Mouse (Mus musculus) embryonic facial prominence, embryonic 15.5 days (tissue): ENCODE data around the gene Polr1c. TPM values are rescaled to one million over a fixed set of nuclear protein-coding genes. Genes with fewer than 3 reads are reported as not detected.
A peak's percentile ranks its signal among the peaks of the same experiment; 100 is the strongest.

ENCODE experiments used
- ATAC-seq: fragments of 200-750 bp; cut with Nextera tagmentation; 2 replicates; pipeline ENCODE4 v1.8.0; 2017; ENCODE audit warnings: low read depth, moderate TSS enrichment; ENCODE audit not compliant: insufficient number of reproducible peaks, low FRiP score, low TSS enrichment
- H3K27ac ChIP-seq: fragments of 300-500 bp; sonication (generic); replicated peaks from 2 replicates; pipeline ENCODE4 v1.5.1; 2015; ENCODE audit warnings: mild to moderate bottlenecking, inconsistent platforms
- H3K27me3 ChIP-seq: fragments of 300-500 bp; sonication (generic); 2 replicates; pipeline ENCODE4 v1.6.1; 2015; ENCODE audit warnings: inconsistent platforms
- H3K36me3 ChIP-seq: fragments of 300-500 bp; sonication (generic); 2 replicates; pipeline ENCODE4 v1.6.1; 2015; ENCODE audit warnings: mild to moderate bottlenecking, inconsistent platforms
- H3K4me1 ChIP-seq: fragments of 300-500 bp; sonication (generic); 2 replicates; pipeline ENCODE4 v1.6.1; 2015; ENCODE audit warnings: inconsistent platforms
- H3K4me2 ChIP-seq: fragments of 300-500 bp; sonication (generic); replicated peaks from 2 replicates; pipeline ENCODE4 v1.6.1; 2015; ENCODE audit warnings: mild to moderate bottlenecking, inconsistent platforms
- H3K4me3 ChIP-seq: fragments of 300-500 bp; sonication (generic); replicated peaks from 2 replicates; pipeline ENCODE4 v1.5.1; 2015; ENCODE audit warnings: mild to moderate bottlenecking, inconsistent platforms
- H3K9ac ChIP-seq: fragments of 300-500 bp; sonication (generic); 2 replicates; pipeline ENCODE4 v1.6.1; 2015; ENCODE audit warnings: inconsistent platforms
- H3K9me3 ChIP-seq: fragments of 300-500 bp; sonication (generic); replicated peaks from 2 replicates; pipeline ENCODE4 v1.6.1; 2016; ENCODE audit warnings: inconsistent platforms
- WGBS: fragments of 180-500 bp; shearing (Covaris S2); methylation state at CpG from one replicate; pipeline ENCODE4 v1.1.7; 2015; 5-methylcytosine and 5-hydroxymethylcytosine counted together
- polyA plus RNA-seq: library from polyadenylated mRNA; unstranded; fragments of >200 nt; fragmentation: Nextera tagmentation; extraction: Ambion mirVana; gene quantifications from 2 replicates; pipeline ENCODE4 v1.2.1, GENCODE M21; 2015

Polr1c gene
- 81.3 and 83.1 TPM in 2 replicates for polyA plus RNA-seq

- Histone ChIP-seq H3K4me3 (peak within 1 kb of the TSS; percentile 90), H3K4me1 (peaks cover 32% of the 10 kb centered on the region), H3K4me2 (peak within 1 kb of the TSS; percentile 86), H3K9me3 (no peaks in the 10 kb centered on the region), H3K9ac (peak within 1 kb of the TSS; percentile 93), H3K36me3 (peaks cover 70% of the 10 kb centered on the region), H3K27ac (peak within 1 kb of the TSS; percentile 67), H3K27me3 (no peaks in the 10 kb centered on the region)
- under 1% methylated on average over 53 of the region's 53 CpGs for WGBS
- ATAC-seq: peak; percentile 89
These were observed at the start of gene Polr1c, which contains the start of gene Yipf3 for GRCm38 (mm10) chr17:46247512-46248188. Gene Polr1c (minus strand): TSS chr17:46248054. Gene Yipf3 (plus strand): TSS chr17:46248080.

GRCm38 (mm10) chr17:46297028-46297363 lies 49.1 kb upstream of the Polr1c start:
- Histone ChIP-seq H3K4me3 (peak overlapping the region; percentile 55), H3K27ac (no peak overlapping the region), H3K27me3 (peaks cover 47% of the 10 kb centered on the region), H3K4me2 (peak overlapping the region; percentile 92), H3K4me1 (peaks cover 21% of the 10 kb centered on the region), H3K9me3 (no peaks in the 10 kb centered on the region), H3K9ac (peak overlapping the region; percentile 15; the same call in 1 of the 2 replicates), H3K36me3 (no peaks in the 10 kb centered on the region)
- 7% methylated on average over 6 of the region's 6 CpGs for WGBS
- ATAC-seq: no peak

GRCm38 (mm10) chr17:46296601-46297000 lies 48.7 kb upstream of the Polr1c start:
- H3K9ac ChIP-seq: no peak overlapping the region
- H3K4me1 ChIP-seq: peaks cover 21% of the 10 kb centered on the region
- H3K9me3 ChIP-seq: no peaks in the 10 kb centered on the region
- no peak overlapping the region for H3K27ac ChIP-seq
- ATAC-seq: no peak
- H3K27me3 ChIP-seq: peaks cover 47% of the 10 kb centered on the region
- H3K4me2 ChIP-seq: peak overlapping the region; percentile 92
- 45% methylated on average over 6 of the region's 6 CpGs for WGBS
- no peaks in the 10 kb centered on the region for H3K36me3 ChIP-seq
- no peak overlapping the region for H3K4me3 ChIP-seq

- peak overlapping the region; percentile 76 for H3K27ac ChIP-seq
- peaks cover 22% of the 10 kb centered on the region for H3K4me1 ChIP-seq
- no peaks in the 10 kb centered on the region for H3K9me3 ChIP-seq
- ATAC-seq: peak; percentile 61
- no peaks in the 10 kb centered on the region for H3K36me3 ChIP-seq
- no peak overlapping the region; the same call in 1 of the 2 replicates for H3K4me2 ChIP-seq
- 6% methylated on average over 11 of the region's 11 CpGs for WGBS
- no peak overlapping the region for H3K9ac ChIP-seq
- no peaks in the 10 kb centered on the region for H3K27me3 ChIP-seq
- H3K4me3 ChIP-seq: no peak overlapping the region
These were observed 39.8 kb upstream of the Polr1c start for GRCm38 (mm10) chr17:46287678-46288095.

- Histone ChIP-seq H3K27me3 (no peaks in the 10 kb centered on the region), H3K9me3 (no peaks in the 10 kb centered on the region)
- ATAC-seq: no peak
These were observed 37.6 kb upstream of the Polr1c start for GRCm38 (mm10) chr17:46285407-46285806.

GRCm38 (mm10) chr17:46284653-46285052 lies 36.8 kb upstream of the Polr1c start:
- Histone ChIP-seq H3K9me3 (no peaks in the 10 kb centered on the region), H3K27ac (no peak overlapping the region), H3K4me2 (no peak overlapping the region), H3K36me3 (peaks cover 8% of the 10 kb centered on the region), H3K9ac (no peak overlapping the region), H3K27me3 (no peaks in the 10 kb centered on the region), H3K4me1 (peaks cover 44% of the 10 kb centered on the region), H3K4me3 (no peak overlapping the region)
- no peak for ATAC-seq
- WGBS: 57% methylated on average over 7 of the region's 7 CpGs

More at GRCm38 (mm10) chr17:46285407-46285806, 37.6 kb upstream of the Polr1c start:
- Histone ChIP-seq H3K4me2 (no peak overlapping the region), H3K4me1 (peaks cover 42% of the 10 kb centered on the region), H3K9ac (no peak overlapping the region), H3K27ac (no peak overlapping the region), H3K36me3 (peaks cover 5% of the 10 kb centered on the region), H3K4me3 (no peak overlapping the region)
- 56% methylated on average over 6 of the region's 6 CpGs for WGBS

- H3K4me1 ChIP-seq: peaks cover 47% of the 10 kb centered on the region
- no peak overlapping the region for H3K9ac ChIP-seq
- H3K27ac ChIP-seq: no peak overlapping the region
- H3K4me2 ChIP-seq: no peak overlapping the region
- H3K27me3 ChIP-seq: no peaks in the 10 kb centered on the region
- peaks cover 15% of the 10 kb centered on the region for H3K36me3 ChIP-seq
- ATAC-seq: no peak
- H3K4me3 ChIP-seq: no peak overlapping the region
- WGBS: 78% methylated on average over 8 of the region's 8 CpGs
- no peaks in the 10 kb centered on the region for H3K9me3 ChIP-seq
These were observed 36.1 kb upstream of the Polr1c start for GRCm38 (mm10) chr17:46283911-46284310.

GRCm38 (mm10) chr17:46283140-46283539 lies 35.3 kb upstream of the Polr1c start:
- peak; percentile 2; the same call in 1 of the 2 replicates for ATAC-seq
- WGBS: 20% methylated on average over 9 of the region's 9 CpGs
- no peak overlapping the region for H3K9ac ChIP-seq

GRCm38 (mm10) chr17:46282483-46283123 lies 34.7 kb upstream of the Polr1c start, which contains the start of gene Tjap1:
Gene Tjap1 (minus strand): TSS chr17:46283026.
- H3K9ac ChIP-seq: peak within 1 kb of the TSS; percentile 63
- no peaks in the 10 kb centered on the region for H3K27me3 ChIP-seq
- peak within 1 kb of the TSS; percentile 69 for H3K4me3 ChIP-seq
- H3K27ac ChIP-seq: peak within 1 kb of the TSS; percentile 96
- H3K4me1 ChIP-seq: peaks cover 50% of the 10 kb centered on the region
- ATAC-seq: peak; percentile 94
- peaks cover 21% of the 10 kb centered on the region for H3K36me3 ChIP-seq
- H3K9me3 ChIP-seq: no peaks in the 10 kb centered on the region
- WGBS: under 1% methylated on average over 34 of the region's 37 CpGs
- peak within 1 kb of the TSS; percentile 82 for H3K4me2 ChIP-seq

More at GRCm38 (mm10) chr17:46283140-46283539, 35.3 kb upstream of the Polr1c start:
- H3K36me3 ChIP-seq: peaks cover 21% of the 10 kb centered on the region
- H3K9me3 ChIP-seq: no peaks in the 10 kb centered on the region
- H3K4me1 ChIP-seq: peaks cover 52% of the 10 kb centered on the region
- peak overlapping the region; percentile 82 for H3K4me2 ChIP-seq
- peak overlapping the region; percentile 96 for H3K27ac ChIP-seq
- H3K4me3 ChIP-seq: peak overlapping the region; percentile 69
- no peaks in the 10 kb centered on the region for H3K27me3 ChIP-seq

- no peak overlapping the region for H3K9ac ChIP-seq
- 47% methylated on average over 12 of the region's 12 CpGs for WGBS
- peak overlapping the region; percentile 3 for H3K4me2 ChIP-seq
- H3K4me3 ChIP-seq: no peak overlapping the region
- H3K27me3 ChIP-seq: no peaks in the 10 kb centered on the region
- H3K9me3 ChIP-seq: no peaks in the 10 kb centered on the region
- peaks cover 74% of the 10 kb centered on the region for H3K4me1 ChIP-seq
- no peak; the same call in 1 of the 2 replicates for ATAC-seq
- H3K27ac ChIP-seq: peak overlapping the region; percentile 79
- H3K36me3 ChIP-seq: peaks cover 24% of the 10 kb centered on the region
These were observed 30.3 kb upstream of the Polr1c start for GRCm38 (mm10) chr17:46278011-46278765.

GRCm38 (mm10) chr17:46277586-46277985 lies 29.7 kb upstream of the Polr1c start:
- H3K9me3 ChIP-seq: no peaks in the 10 kb centered on the region
- H3K36me3 ChIP-seq: peaks cover 24% of the 10 kb centered on the region
- peaks cover 76% of the 10 kb centered on the region for H3K4me1 ChIP-seq
- no peak overlapping the region for H3K4me3 ChIP-seq
- H3K27me3 ChIP-seq: no peaks in the 10 kb centered on the region
- no peak overlapping the region for H3K9ac ChIP-seq
- 13% methylated on average over 4 of the region's 4 CpGs for WGBS
- no peak overlapping the region for H3K4me2 ChIP-seq
- peak overlapping the region; percentile 79 for H3K27ac ChIP-seq
- 0 out of 2 replicates have a peak, but pooled peaks have one; percentile 16 for ATAC-seq
